Mouse (Mus musculus) spleen, postnatal 36 days (tissue): Measurements from ENCODE around the gene Olfr1309.
"Not testable (repeated sequence)": the region's sequence is repeated elsewhere in the genome, so short reads cannot be mapped to it uniquely, and the experiment has no call there.

ENCODE experiments used
- DNase-seq, 2 experiments: peaks; one replicate each; pipeline ENCODE4 v3.0.0; 2022; ENCODE audit warnings: low spot score in 2 of 2, mixed read lengths in 1 of 2

Olfr1309 gene

GRCm38 (mm10) chr2:111990181-111990580 lies at the start of gene Olfr1309:
Gene Olfr1309, minus strand, starts transcription at chr2:111990281.
- DNase-seq = no peak

GRCm38 (mm10) chr2:112026971-112027370 lies 36.9 kb upstream of the Olfr1309 start:
- not testable (repeated sequence) for DNase-seq

DNA sequence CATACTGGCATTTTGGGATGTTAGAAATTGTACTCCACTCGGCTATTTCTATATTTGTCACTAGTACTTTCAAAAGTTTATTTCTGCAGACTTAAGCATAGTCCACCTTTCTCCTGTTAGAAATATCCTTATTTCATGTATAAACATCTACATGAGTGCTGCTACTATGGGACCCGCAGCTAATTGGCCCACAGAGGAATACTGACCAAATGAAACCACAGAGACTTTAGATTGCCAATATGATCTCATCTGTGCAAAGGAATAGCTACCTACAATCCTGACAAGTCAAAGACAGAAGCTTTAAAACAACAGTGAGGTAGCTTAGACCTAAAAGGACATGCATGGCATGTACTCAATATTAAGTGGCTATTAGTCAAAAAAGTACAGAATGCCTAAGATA lies 34.2 kb upstream of the Olfr1309 start, which contains the start of gene Olfr1311:
TSS of gene Olfr1311 (minus strand) at position 101 of the 400 bp plus-strand sequence.
- DNase-seq = no peak

DNA sequence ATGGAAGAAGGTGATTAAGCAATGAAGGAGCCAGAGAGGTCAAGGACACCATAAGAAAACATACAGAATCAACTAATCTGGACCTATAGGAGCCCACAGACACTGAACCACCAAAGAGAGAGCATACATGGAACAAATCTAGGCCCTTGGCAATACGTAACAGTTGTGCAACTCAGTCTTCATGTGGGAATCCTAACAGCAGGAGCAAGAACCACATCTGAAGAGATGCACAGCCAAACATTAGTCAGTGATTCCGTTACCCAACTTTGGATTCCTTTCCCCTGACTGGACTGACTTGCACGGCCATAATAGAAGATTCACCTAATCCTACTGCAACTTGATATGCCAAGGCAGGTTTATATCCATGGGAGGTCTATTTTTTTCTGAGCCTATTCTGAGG lies 24.8 kb upstream of the Olfr1309 start:
- no peak for DNase-seq

DNA sequence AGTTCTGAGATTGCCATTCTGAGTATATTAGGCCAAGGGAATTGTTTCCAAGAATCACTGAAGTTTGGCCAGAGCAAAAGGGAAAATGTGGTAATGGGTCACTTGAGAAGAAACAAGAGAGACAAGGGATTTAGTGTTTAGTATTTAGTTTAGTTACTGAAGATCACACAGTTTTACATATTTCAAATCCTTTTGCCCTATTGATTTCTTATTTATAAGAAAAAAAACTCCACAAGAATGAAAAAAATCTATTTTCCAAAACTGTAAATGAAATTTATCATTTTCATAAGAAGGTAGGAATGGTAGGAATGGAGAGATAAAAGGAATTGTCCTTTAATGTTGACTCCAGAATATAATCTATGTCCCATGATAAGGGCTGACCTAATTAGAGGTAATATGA lies 22.5 kb upstream of the Olfr1309 start, which contains the start of gene Olfr1310:
TSS of gene Olfr1310 (minus strand) at position 101 of the 400 bp plus-strand sequence.
- no peak for DNase-seq

DNA sequence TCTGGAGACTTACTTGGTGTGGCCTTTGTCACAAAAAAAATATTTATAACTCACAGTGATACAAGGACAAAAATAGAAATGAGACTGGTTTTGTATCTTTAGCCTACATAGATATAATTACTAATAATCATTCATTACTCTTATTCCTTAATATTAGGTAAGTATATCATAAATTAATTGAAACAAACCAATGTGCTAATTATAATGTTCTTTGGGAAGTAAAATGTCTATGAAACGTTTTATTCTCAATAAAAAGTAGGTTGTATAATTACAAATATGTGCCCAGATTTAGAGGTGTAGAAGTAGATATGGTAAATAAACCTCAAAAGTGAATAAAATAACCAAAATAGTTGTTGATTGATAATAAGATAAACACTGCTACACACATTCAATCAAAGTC lies 25.2 kb downstream of the Olfr1309 start, which contains the start of gene Olfr1308:
TSS of gene Olfr1308 (minus strand) at position 101 of the 400 bp plus-strand sequence.
- no peak for DNase-seq

DNA sequence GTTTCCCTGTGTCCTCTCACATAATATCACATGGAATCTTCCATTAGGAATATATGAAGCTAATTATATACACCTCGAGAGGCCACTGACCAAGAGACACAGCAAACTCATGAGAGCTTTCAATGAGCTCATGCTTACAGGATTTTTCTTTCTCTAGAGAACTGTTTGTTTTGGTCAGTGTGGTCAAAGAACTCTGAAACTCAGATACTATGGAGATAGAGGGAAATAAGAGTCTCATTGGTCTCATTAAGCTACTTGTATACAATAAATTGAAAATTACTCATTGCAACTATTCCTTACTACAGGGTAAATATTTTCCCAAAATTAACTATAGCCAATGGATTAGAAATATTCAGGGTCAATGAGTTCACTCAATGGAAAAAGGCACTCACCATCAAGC lies 40.7 kb downstream of the Olfr1309 start, which contains the start of gene Olfr1307:
TSS of gene Olfr1307 (minus strand) at position 101 of the 400 bp plus-strand sequence.
- no peak for DNase-seq
